Mouse (Mus musculus) hindbrain, embryonic 16.5 days (tissue): Measurements from ENCODE around the gene Tmem206. TPM values are rescaled to one million over a fixed set of nuclear protein-coding genes. Genes with fewer than 3 reads are reported as not detected.

Experiments used
- ATAC-seq: fragments of 200-750 bp; cut with Nextera tagmentation; 2 replicates; pipeline ENCODE4 v1.8.0; 2017; ENCODE audit warnings: moderate TSS enrichment, moderate library complexity
- H3K27ac ChIP-seq: fragments of 300-500 bp; sonication (generic); 2 replicates; pipeline ENCODE4 v1.5.1; 2014; ENCODE audit warnings: low read depth, mild to moderate bottlenecking, control low read depth, low read length, moderate library complexity
- H3K27me3 ChIP-seq: fragments of 300-500 bp; sonication (generic); replicated peaks from 2 replicates; pipeline ENCODE4 v1.6.1; 2014; ENCODE audit warnings: low read length; ENCODE audit not compliant: control insufficient read depth, insufficient read depth
- H3K36me3 ChIP-seq: fragments of 300-500 bp; sonication (generic); 2 replicates; pipeline ENCODE4 v1.6.1; 2014; ENCODE audit warnings: mild to moderate bottlenecking, low read length, moderate library complexity, mixed read lengths; ENCODE audit not compliant: control insufficient read depth, insufficient read depth
- H3K4me1 ChIP-seq: fragments of 300-500 bp; sonication (generic); 2 replicates; pipeline ENCODE4 v1.6.1; 2014; ENCODE audit warnings: low read depth, low read length; ENCODE audit not compliant: control insufficient read depth, insufficient read depth
- H3K4me2 ChIP-seq: fragments of 300-500 bp; sonication (generic); 2 replicates; pipeline ENCODE4 v1.6.1; 2014; ENCODE audit warnings: mild to moderate bottlenecking, low read length, control low read depth, moderate library complexity
- H3K4me3 ChIP-seq: fragments of 300-500 bp; sonication (generic); 2 replicates; pipeline ENCODE4 v1.5.1; 2014; ENCODE audit warnings: mild to moderate bottlenecking, low read length, control low read depth, moderate library complexity
- H3K9ac ChIP-seq: fragments of 300-500 bp; sonication (generic); 2 replicates; pipeline ENCODE4 v1.6.1; 2014; ENCODE audit warnings: low read depth, mild to moderate bottlenecking, control low read depth, low read length, moderate library complexity
- H3K9me3 ChIP-seq: fragments of 300-500 bp; sonication (generic); 2 replicates; pipeline ENCODE4 v1.6.1; 2014; ENCODE audit warnings: mild to moderate bottlenecking, low read length, moderate library complexity; ENCODE audit not compliant: control insufficient read depth
- WGBS: fragments of 180-500 bp; shearing (Covaris S2); extraction: QIAGEN DNeasy Blood & Tissue Kit; methylation state at CpG from one replicate; pipeline ENCODE4 v1.1.7; 2014; 5-methylcytosine and 5-hydroxymethylcytosine counted together
- polyA plus RNA-seq: library from polyadenylated mRNA; unstranded; fragments of >200 nt; fragmentation: Nextera tagmentation; extraction: Ambion mirVana; gene quantifications from 2 replicates; pipeline ENCODE4 v1.2.1, GENCODE M21; 2015

The Tmem206 gene
- polyA plus RNA-seq, 1 experiment from 2014 or later = 35.1 TPM

DNA sequence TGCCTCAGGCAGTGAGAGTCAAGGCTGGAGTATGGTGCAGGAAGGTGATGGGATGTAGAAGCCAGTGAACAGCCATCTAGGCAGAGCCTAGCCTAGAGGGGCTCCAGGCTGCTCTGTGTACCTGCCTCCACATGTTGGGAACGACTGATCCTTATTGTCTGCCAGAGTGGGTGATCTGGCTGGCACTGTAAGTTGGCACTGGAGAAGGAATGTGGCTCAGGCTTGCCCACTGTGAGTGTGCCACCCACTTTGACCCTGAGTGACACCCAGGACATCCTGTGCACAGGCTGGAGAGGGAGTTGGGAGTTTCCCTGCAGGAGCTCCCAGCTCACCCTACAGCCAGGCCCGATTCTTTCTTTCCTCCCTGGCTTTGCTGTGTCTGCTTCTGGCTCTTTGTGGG is 14.2 kb downstream of the Tmem206 start:
- H3K4me1 ChIP-seq = no peaks in the 10 kb centered on the region
- H3K9me3 ChIP-seq = no peaks in the 10 kb centered on the region
- H3K27ac ChIP-seq = no peak overlapping the region
- H3K9ac ChIP-seq = no peak overlapping the region
- no peak for ATAC-seq
- WGBS = 88% methylated on average over 2 of the region's 2 CpGs
- no peaks in the 10 kb centered on the region for H3K27me3 ChIP-seq
- H3K4me3 ChIP-seq = no peak overlapping the region
- peaks cover 40% of the 10 kb centered on the region for H3K36me3 ChIP-seq
- H3K4me2 ChIP-seq = no peak overlapping the region

DNA sequence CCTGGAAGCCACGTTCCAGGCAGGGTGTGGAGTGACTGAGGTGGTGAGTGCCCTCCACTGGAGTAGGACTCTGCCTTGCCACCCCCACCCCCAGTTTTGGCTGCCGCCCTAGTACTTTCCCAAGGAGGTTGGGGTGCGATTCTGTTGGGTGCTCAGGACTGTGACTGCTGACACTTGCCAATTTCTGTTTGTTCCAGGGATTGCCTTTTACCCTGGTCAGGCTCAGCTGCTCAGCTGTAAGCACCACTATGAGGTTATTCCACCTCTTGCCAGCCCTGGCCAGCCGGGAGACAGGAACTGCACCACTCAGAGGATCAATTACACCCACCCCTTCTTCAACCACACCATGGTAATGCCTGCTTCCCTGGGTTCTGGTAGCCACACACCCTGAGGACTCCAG is 14.8 kb downstream of the Tmem206 start:
- Histone ChIP-seq H3K36me3 (peaks cover 40% of the 10 kb centered on the region), H3K27me3 (no peaks in the 10 kb centered on the region), H3K27ac (no peak overlapping the region), H3K4me1 (no peaks in the 10 kb centered on the region), H3K4me2 (no peak overlapping the region), H3K4me3 (no peak overlapping the region), H3K9ac (no peak overlapping the region), H3K9me3 (no peaks in the 10 kb centered on the region)
- WGBS = 94% methylated on average over 4 of the region's 4 CpGs
- ATAC-seq = no peak

DNA sequence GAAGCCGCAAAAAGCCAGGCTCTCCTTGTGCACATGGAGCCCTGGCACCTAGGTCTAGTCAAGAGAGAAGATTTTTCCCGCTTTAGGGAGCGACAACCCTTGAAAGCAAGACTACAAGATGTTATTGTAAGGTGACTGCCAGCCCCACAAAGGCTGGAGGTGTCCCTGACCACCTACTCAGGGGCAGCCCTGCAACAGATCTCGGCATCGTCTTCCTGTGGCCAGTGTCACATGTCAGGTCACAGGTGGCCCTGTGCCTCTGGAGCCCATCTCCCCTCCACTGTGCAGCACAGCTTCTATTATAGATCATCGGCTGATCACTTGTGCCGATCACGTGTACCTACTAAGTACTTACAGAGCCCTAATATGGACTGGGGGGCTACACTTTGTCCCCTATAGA is 21.9 kb downstream of the Tmem206 start:
- Histone ChIP-seq H3K36me3 (peaks cover 30% of the 10 kb centered on the region), H3K27me3 (no peaks in the 10 kb centered on the region), H3K9me3 (no peaks in the 10 kb centered on the region), H3K4me1 (no peaks in the 10 kb centered on the region), H3K4me3 (no peak overlapping the region), H3K27ac (no peak overlapping the region), H3K4me2 (no peak overlapping the region), H3K9ac (no peak overlapping the region)
- WGBS = 94% methylated on average over 8 of the region's 8 CpGs
- ATAC-seq = no peak

DNA sequence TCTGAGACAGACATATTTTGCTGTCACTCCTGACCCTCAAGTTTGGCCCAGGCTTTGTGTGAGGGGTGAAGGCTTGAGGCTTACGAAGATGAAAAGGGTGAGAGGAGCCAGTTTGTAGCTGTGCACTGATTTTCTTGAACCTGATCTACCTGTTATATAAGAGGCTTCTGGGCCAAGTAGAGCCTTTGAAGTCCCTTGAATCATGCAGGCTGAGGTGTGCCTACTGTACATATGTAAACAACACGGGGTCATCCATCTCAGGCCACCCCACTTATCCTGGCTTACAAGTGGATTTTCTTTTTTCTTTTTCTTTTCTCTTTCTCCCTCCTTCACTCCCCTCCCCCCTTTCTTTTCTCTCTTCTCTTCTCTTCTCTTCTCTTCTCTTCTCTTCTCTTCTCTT is 22.9 kb downstream of the Tmem206 start:
- no peak overlapping the region for H3K4me3 ChIP-seq
- no peak overlapping the region for H3K27ac ChIP-seq
- H3K9me3 ChIP-seq = no peaks in the 10 kb centered on the region
- H3K36me3 ChIP-seq = peaks cover 28% of the 10 kb centered on the region
- H3K4me1 ChIP-seq = no peaks in the 10 kb centered on the region
- ATAC-seq = no peak
- H3K4me2 ChIP-seq = no peak overlapping the region
- no peaks in the 10 kb centered on the region for H3K27me3 ChIP-seq
- H3K9ac ChIP-seq = no peak overlapping the region
- 100% methylated on average over 2 of the region's 2 CpGs for WGBS

DNA sequence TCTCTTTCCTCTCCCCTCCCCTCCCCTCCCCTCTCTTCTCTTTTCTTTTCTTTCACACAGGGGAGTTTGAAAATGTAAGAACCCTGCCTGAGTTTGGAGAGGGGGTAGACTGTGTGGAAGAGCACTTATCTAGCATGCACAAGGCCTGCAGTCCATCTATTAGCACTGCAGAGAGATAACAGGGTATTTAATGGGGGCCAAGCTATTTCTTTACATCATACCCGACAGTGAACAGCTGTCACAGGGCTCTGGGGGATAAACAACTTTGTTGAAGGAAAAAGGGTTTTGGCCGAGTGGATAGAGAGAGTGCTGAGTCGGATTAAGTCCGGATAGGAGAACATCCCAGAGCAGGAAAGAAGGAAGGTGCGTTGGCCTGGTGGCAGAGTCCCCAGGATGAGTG is 23.3 kb downstream of the Tmem206 start:
- no peak overlapping the region for H3K4me3 ChIP-seq
- no peak overlapping the region for H3K27ac ChIP-seq
- no peaks in the 10 kb centered on the region for H3K9me3 ChIP-seq
- H3K9ac ChIP-seq = no peak overlapping the region
- H3K4me2 ChIP-seq = no peak overlapping the region
- WGBS = 67% methylated on average over 5 of the region's 5 CpGs
- ATAC-seq = no peak
- H3K27me3 ChIP-seq = no peaks in the 10 kb centered on the region
- peaks cover 30% of the 10 kb centered on the region for H3K36me3 ChIP-seq
- H3K4me1 ChIP-seq = no peaks in the 10 kb centered on the region

DNA sequence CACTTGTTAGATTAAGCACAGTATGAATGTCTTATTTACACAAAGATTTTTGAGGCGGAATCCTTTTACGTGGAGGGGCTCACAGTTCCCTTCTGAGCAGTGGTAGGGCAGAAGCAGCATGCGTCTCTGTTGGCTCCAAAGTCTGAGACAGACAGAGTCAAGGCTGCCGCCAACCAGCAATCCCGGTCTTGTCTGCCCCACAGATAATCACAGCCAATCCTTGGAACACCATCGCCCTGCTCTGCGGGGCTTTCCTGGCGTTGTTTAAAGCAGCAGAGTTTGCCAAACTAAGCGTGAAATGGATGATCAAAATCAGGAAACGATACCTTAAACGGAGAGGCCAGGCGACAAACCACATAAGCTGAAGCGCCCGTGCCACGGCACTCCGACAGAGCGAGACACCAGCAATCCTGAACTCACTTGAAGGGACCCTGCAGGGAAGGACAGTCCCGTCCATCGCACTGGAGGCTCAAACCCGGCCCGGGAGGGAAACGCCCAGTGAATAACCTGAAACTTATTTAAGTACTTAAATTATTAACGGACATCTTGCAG is 23.9 kb downstream of the Tmem206 start:
- Histone ChIP-seq H3K9ac (no peak overlapping the region), H3K27ac (no peak overlapping the region), H3K4me2 (no peak overlapping the region), H3K4me1 (no peaks in the 10 kb centered on the region), H3K4me3 (no peak overlapping the region), H3K9me3 (no peaks in the 10 kb centered on the region), H3K27me3 (no peaks in the 10 kb centered on the region), H3K36me3 (peaks cover 32% of the 10 kb centered on the region)
- ATAC-seq = no peak
- 81% methylated on average over 23 of the region's 23 CpGs for WGBS

DNA sequence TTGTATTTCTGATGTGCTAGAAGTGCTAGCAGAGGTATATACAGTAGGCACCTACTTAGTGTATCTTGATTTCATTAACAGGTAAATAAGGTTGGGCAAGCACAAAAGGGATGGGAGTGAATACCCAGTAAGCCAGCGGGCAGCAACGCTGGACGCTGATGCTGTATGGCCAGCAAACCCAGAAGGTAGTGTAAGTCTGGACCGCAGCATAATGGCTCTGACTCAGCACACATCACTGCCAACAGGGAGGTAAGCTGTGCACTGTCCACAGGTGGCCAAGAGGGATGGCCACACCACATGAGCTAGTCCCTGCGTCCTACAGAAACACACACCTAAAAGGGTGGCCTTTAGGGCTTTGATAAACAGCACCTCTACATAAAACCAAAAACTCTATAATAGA is 24.6 kb downstream of the Tmem206 start:
- Histone ChIP-seq H3K36me3 (peaks cover 31% of the 10 kb centered on the region), H3K9ac (no peak overlapping the region), H3K27ac (no peak overlapping the region), H3K27me3 (no peaks in the 10 kb centered on the region), H3K4me1 (no peaks in the 10 kb centered on the region), H3K4me2 (no peak overlapping the region), H3K9me3 (no peaks in the 10 kb centered on the region), H3K4me3 (no peak overlapping the region)
- WGBS = 92% methylated on average over 5 of the region's 5 CpGs
- no peak for ATAC-seq

DNA sequence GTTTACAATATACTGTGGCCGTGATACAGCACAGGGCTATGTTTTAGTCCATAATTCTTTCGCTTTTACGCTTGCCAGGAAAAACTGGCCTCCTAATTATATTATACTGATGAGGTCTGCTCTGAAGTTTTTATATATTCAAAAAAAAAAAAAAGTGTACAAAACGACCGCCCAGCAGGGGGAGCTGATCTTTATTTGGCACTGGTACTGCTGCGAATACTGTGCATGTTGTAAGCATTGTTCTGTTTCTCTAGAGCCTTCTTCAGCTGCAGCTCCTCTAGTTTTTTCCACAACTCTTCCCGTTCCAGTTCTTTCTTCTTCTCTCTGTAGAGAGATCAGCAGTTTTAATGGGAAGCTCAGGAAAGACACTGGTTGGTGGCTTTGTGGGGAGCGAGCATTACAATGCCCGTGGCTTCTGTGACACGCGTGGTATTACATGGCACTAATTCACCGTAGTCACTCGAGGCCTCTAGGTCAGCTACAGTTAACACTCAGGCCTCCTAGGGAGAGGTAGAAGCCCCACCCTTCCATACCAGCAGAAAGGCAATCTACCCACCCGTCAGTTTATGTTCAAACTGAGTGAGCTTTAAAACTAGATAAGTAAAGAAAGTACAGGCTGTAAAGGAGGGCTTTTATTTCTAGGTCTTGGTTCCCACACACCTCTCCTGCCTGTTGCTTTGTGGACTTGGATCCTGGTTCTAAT is 27.2 kb downstream of the Tmem206 start:
- H3K27me3 ChIP-seq = no peaks in the 10 kb centered on the region
- ATAC-seq = no peak

DNA sequence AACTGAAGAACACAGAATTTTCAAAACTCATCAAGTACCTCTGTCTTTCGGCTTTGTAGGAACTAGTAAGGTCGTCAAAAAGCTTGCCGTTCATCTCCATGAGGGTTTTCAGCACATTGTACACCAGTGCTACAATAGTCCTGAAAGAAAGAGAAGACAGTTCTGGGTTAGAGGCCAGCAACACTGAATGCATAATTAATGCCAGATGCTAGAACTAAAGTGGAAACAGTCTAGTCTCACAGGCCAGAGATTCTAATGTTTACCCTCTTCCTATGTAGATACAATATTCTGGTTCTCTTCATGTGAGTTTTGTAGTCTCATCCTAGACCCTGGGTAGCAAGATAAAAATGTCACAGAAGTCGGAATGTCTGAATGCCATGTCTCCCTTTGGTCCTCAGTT is 28.1 kb downstream of the Tmem206 start:
- H3K27ac ChIP-seq = no peak overlapping the region
- H3K4me1 ChIP-seq = no peaks in the 10 kb centered on the region
- H3K27me3 ChIP-seq = no peaks in the 10 kb centered on the region
- no peak overlapping the region for H3K4me2 ChIP-seq
- H3K36me3 ChIP-seq = peaks cover 23% of the 10 kb centered on the region
- H3K9ac ChIP-seq = no peak overlapping the region
- no peaks in the 10 kb centered on the region for H3K9me3 ChIP-seq
- no peak for ATAC-seq
- no peak overlapping the region for H3K4me3 ChIP-seq
- 69% methylated on average over 4 of the region's 4 CpGs for WGBS

More for the DNA sequence above, 27.2 kb downstream of the Tmem206 start:
- 60% methylated on average over 14 of the region's 14 CpGs for WGBS
- Histone ChIP-seq H3K4me1 (no peaks in the 10 kb centered on the region), H3K4me2 (no peak overlapping the region), H3K27ac (no peak overlapping the region), H3K4me3 (no peak overlapping the region), H3K9me3 (no peaks in the 10 kb centered on the region), H3K36me3 (peaks cover 25% of the 10 kb centered on the region), H3K9ac (no peak overlapping the region)
